15 mouse cellular contexts compared by ENCODE assay signal in the genomic region with DNA sequence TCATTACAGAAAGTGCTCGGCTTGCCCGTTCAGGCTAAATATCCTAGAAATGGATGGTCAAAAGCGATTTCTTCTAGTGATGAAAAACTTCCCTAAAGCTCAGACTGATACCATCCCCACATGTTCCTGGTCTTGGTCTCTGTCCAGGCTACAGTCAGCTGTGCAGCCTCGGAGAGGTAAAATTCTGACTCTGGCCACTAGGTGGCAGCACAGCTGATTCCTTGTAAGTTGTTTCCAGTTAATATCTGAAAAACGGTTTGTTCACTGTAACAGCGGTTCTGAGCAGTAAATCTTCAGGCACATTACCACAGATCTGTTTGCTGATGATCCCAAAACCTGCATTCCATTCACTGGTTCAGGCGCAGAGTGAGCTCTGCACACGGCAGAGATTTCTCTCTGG. TPM values are rescaled to one million over a fixed set of nuclear protein-coding genes. Genes with fewer than 3 reads are reported as not detected.
DNase-seq lines count a peak whose midpoint lies in the region; ATAC-seq and TF ChIP-seq lines count a peak whose summit lies in the region.
"Not testable (repeated sequence)": the region's sequence is repeated elsewhere in the genome, so short reads cannot be mapped to it uniquely, and the experiment has no call there.
"Had no signal": no experiment of that assay in that cellular context is flagged by ENCODE, and none has a peak within 500 bp of the region (broad histone marks: within the 10 kb centered on the region; RNA-seq: fewer than 3 reads in every experiment).

No protein-coding gene starts in this region.

- H3K4me1 ChIP-seq in heart, adult 2 months (ENCODE audit: control insufficient read depth, insufficient read depth, low read length); stomach, postnatal 0 days (replicated peaks; ENCODE audit: control insufficient read depth, insufficient read depth): not testable (repeated sequence)

- WGBS in heart, adult 2 months = 21% methylated on average over 8 of the region's 8 CpGs
- WGBS in stomach, postnatal 0 days = 24% methylated on average over 8 of the region's 8 CpGs

- H3K27ac ChIP-seq in heart, adult 2 months; stomach, postnatal 0 days (replicated peaks): not testable (repeated sequence)

- peak; percentile 3 for DNase-seq in A20 (ENCODE audit: low read depth, low spot score)
- peak; percentile 49 for DNase-seq in adrenal gland, postnatal 10 days
- peak; percentile 18 to 35 for DNase-seq in heart, adult 2 months
- peak; percentile 38 for DNase-seq in kidney, adult 9 months
- peak; percentile 33 to 61 for DNase-seq in left cerebral cortex, postnatal 14 days (ENCODE audit: low spot score in 2 of 2)
- peak; percentile 12 for DNase-seq in mesoderm, embryonic 11.5 days (ENCODE audit: low read depth, low spot score)
- DNase-seq in stomach, postnatal 0 days (ENCODE audit: low spot score) = peak; percentile 14

- not testable (repeated sequence) for H3K36me3 ChIP-seq in heart, adult 2 months (ENCODE audit: control insufficient read depth, insufficient read depth, low read length); stomach, postnatal 0 days (ENCODE audit: control insufficient read depth, insufficient read depth, low read length)

- TF ChIP-seq CTCF in heart, adult 2 months (IDR thresholded peaks at IDR 0.05) = peak; percentile 63
- peak; percentile 57 for TF ChIP-seq CTCF in stomach, postnatal 0 days (IDR thresholded peaks at IDR 0.05; ENCODE audit: low read depth)

- H3K9me3 ChIP-seq in stomach, postnatal 0 days (ENCODE audit: control insufficient read depth, low read length) = not testable (repeated sequence)

- H3K27me3 ChIP-seq in heart, adult 2 months (ENCODE audit: control insufficient read depth, insufficient read depth, low read length); stomach, postnatal 0 days (ENCODE audit: control insufficient read depth, insufficient read depth, low read length): not testable (repeated sequence)

- not testable (repeated sequence) for H3K9ac ChIP-seq in heart, adult 2 months (ENCODE audit: low read depth, low read length); stomach, postnatal 0 days (ENCODE audit: low read length)

- intact Hi-C loops in heart, adult 2 months (cut with DNase I); left cerebral cortex, postnatal 14 days (cut with DNase I): not testable (repeated sequence)

- not testable (repeated sequence) for TF ChIP-seq POLR2A in heart, adult 2 months (IDR thresholded peaks at IDR 0.05; ENCODE audit: insufficient read depth, low read depth, low read length)

- not testable (repeated sequence) for H3K4me2 ChIP-seq in stomach, postnatal 0 days (replicated peaks; ENCODE audit: low read depth)

- H3K79me2 ChIP-seq in heart, adult 2 months (replicated peaks; ENCODE audit: control insufficient read depth, insufficient read depth, low read length) = not testable (repeated sequence)

- TF ChIP-seq EP300 in heart, adult 2 months (IDR thresholded peaks at IDR 0.05; ENCODE audit: insufficient read depth, low read depth, low read length); stomach, postnatal 0 days (optimal IDR thresholded peaks at IDR 0.05): not testable (repeated sequence)

- ATAC-seq in common myeloid progenitor, adult 5-6 weeks (replicated peaks; ENCODE audit: low read depth, poor library complexity, severe bottlenecking) = 0 out of 2 replicates have a peak, but pooled peaks have one; percentile 45
- not testable (repeated sequence) for ATAC-seq in stomach, postnatal 0 days (ENCODE audit: low FRiP score, low TSS enrichment)

- not testable (repeated sequence) for H3K4me3 ChIP-seq in heart, adult 2 months; stomach, postnatal 0 days (ENCODE audit: low read depth, low read length)

RNA-seq across cellular contexts. Expression of a gene that starts 38.9 kb away (rescaled TPM):
- not detected for total RNA-seq in adrenal gland, postnatal 10 days (2021)
- total RNA-seq in common myeloid progenitor, adult 5-6 weeks (2017) = 0.05 and 0.87 TPM in 2 replicates
- total RNA-seq in heart, adult 2 months (2021) = under 1 TPM in 1 of 2 experiments, not detected in 1; 0.13 TPM
- not detected in 2 replicates for polyA plus RNA-seq in heart, adult 2 months (2012; rRNA removed)
- total RNA-seq in left cerebral cortex, postnatal 14 days (2021) = 1 to 10 TPM; 1.0 to 2.0 TPM
- polyA plus RNA-seq in stomach, postnatal 0 days (2015; fragmentation: Nextera tagmentation; extraction: Ambion mirVana) = 0.16 and 0.39 TPM in 2 replicates
- total RNA-seq: adrenal gland, adult 8-10 months; neutrophil, adult 5-6 weeks had no signal
- polyA plus RNA-seq: CD4-positive, CD25-positive, alpha-beta regulatory T cell, adult 4 months; forebrain, embryonic 15.5 days; heart, embryonic 13.5 days; kidney, embryonic 14.5 days; midbrain, embryonic 12.5 days had no signal
